Mouse (Mus musculus) heart, embryonic 15.5 days (tissue): Measurements from ENCODE around the gene Ltbp1. TPM values are rescaled to one million over a fixed set of nuclear protein-coding genes. Genes with fewer than 3 reads are reported as not detected.

Source experiments
- ATAC-seq: fragments of 200-750 bp; cut with Nextera tagmentation; replicated peaks from 2 replicates; pipeline ENCODE4 v1.8.0; 2017; ENCODE audit warnings: low read depth, moderate TSS enrichment; ENCODE audit not compliant: insufficient number of reproducible peaks, insufficient read depth, low FRiP score
- H3K27ac ChIP-seq: fragments of 300-500 bp; sonication (generic); 2 replicates; pipeline ENCODE4 v1.5.1; 2015; ENCODE audit warnings: mild to moderate bottlenecking, inconsistent platforms
- H3K27me3 ChIP-seq: fragments of 300-500 bp; sonication (generic); 2 replicates; pipeline ENCODE4 v1.6.1; 2015; ENCODE audit warnings: inconsistent platforms
- H3K36me3 ChIP-seq: fragments of 300-500 bp; sonication (generic); 2 replicates; pipeline ENCODE4 v1.6.1; 2015; ENCODE audit warnings: mild to moderate bottlenecking, inconsistent platforms
- H3K4me1 ChIP-seq: fragments of 300-500 bp; sonication (generic); replicated peaks from 2 replicates; pipeline ENCODE4 v1.6.1; 2015; ENCODE audit warnings: inconsistent platforms
- H3K4me2 ChIP-seq: fragments of 300-500 bp; sonication (generic); 2 replicates; pipeline ENCODE4 v1.6.1; 2015; ENCODE audit warnings: inconsistent platforms, mild to moderate bottlenecking, moderate library complexity
- H3K4me3 ChIP-seq: fragments of 300-500 bp; sonication (generic); 2 replicates; pipeline ENCODE4 v1.5.1; 2015; ENCODE audit warnings: mild to moderate bottlenecking, inconsistent platforms
- H3K9ac ChIP-seq: fragments of 300-500 bp; sonication (generic); 2 replicates; pipeline ENCODE4 v1.6.1; 2015; ENCODE audit warnings: mild to moderate bottlenecking, inconsistent platforms
- H3K9me3 ChIP-seq: fragments of 300-500 bp; sonication (generic); replicated peaks from 2 replicates; pipeline ENCODE4 v1.6.1; 2016; ENCODE audit warnings: inconsistent platforms
- WGBS: fragments of 180-500 bp; shearing (Covaris S2); methylation state at CpG from one replicate; pipeline ENCODE4 v1.1.7; 2015; ENCODE audit warnings: mixed read lengths; 5-methylcytosine and 5-hydroxymethylcytosine counted together
- polyA plus RNA-seq: library from polyadenylated mRNA; unstranded; fragments of >200 nt; fragmentation: Nextera tagmentation; extraction: Ambion mirVana; gene quantifications from 2 replicates; pipeline ENCODE4 v1.2.1, GENCODE M21; 2015

Gene Ltbp1
- 19.6 and 28.9 TPM in 2 replicates for polyA plus RNA-seq

GRCm38 (mm10) chr17:75005281-75005684, at the start of gene Ltbp1:
TSS of gene Ltbp1 (plus strand) at chr17:75005568.
- Histone ChIP-seq H3K4me2 (peak within 1 kb of the TSS; percentile 94), H3K27ac (peak within 1 kb of the TSS; percentile 94), H3K4me1 (peaks cover 20% of the 10 kb centered on the region), H3K4me3 (peak within 1 kb of the TSS; percentile 86), H3K9ac (peak within 1 kb of the TSS; percentile 86), H3K27me3 (no peaks in the 10 kb centered on the region), H3K36me3 (peaks cover 4% of the 10 kb centered on the region; the same call in 1 of the 2 replicates), H3K9me3 (no peaks in the 10 kb centered on the region)
- under 1% methylated on average over 27 of the region's 27 CpGs for WGBS
- ATAC-seq, result peak; percentile 81

- no peaks in the 10 kb centered on the region for H3K27me3 ChIP-seq
- 61% methylated on average over 6 of the region's 6 CpGs for WGBS
- H3K4me1 ChIP-seq, result no peaks in the 10 kb centered on the region
- H3K9me3 ChIP-seq, result no peaks in the 10 kb centered on the region
- no peak for ATAC-seq
- no peak overlapping the region for H3K4me3 ChIP-seq
- H3K36me3 ChIP-seq, result no peaks in the 10 kb centered on the region
- H3K4me2 ChIP-seq, result no peak overlapping the region
- H3K27ac ChIP-seq, result no peak overlapping the region
- H3K9ac ChIP-seq, result no peak overlapping the region
Observed at GRCm38 (mm10) chr17:74959481-74960245, 45.7 kb upstream of the Ltbp1 start.

DNA sequence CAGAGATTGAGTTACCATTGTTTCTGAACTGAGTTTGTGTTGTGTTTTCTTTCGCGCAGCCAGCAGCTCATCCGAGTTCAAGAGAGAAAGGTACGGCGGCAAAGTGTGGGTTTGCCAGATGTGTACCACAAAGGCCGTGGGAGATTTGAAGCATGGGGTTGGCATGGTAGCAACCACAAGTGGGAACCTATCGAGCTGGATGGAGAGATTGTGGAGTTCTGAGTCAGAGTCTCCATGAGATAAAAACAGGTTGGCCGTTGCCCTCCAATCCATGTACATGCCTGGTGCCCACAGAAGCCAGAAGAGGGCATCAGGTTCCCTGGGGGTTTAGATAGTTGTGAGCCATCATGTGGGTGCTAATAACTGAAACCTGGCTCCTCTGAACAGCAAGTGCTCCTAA, 42.1 kb upstream of the Ltbp1 start:
- Histone ChIP-seq H3K9me3 (no peaks in the 10 kb centered on the region), H3K27me3 (no peaks in the 10 kb centered on the region), H3K4me2 (no peak overlapping the region), H3K36me3 (no peaks in the 10 kb centered on the region), H3K4me1 (peaks cover 10% of the 10 kb centered on the region), H3K27ac (no peak overlapping the region), H3K4me3 (no peak overlapping the region), H3K9ac (no peak overlapping the region)
- 89% methylated on average over 8 of the region's 8 CpGs for WGBS
- no peak for ATAC-seq

DNA sequence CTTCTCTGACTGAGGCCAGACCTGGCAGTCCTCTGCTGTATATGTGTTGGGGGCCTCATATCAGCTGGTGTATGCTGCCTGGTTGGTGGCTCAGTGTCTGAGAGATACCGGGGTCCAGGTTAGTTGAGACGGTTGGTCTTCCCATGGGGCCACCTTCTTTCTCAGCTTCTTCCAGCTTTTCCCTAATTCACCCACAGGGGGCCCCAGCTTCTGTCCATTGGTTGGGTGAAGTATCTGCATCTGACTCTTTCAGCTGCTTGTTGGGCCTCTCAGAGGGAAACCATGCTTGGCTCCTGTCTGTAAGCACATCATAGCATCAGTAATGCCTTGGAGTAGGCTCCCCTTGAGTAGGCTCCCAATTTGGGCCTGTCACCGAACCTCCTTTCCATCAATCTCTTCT, 41.5 kb upstream of the Ltbp1 start:
- Histone ChIP-seq H3K4me3 (no peak overlapping the region), H3K4me1 (peaks cover 17% of the 10 kb centered on the region), H3K9me3 (no peaks in the 10 kb centered on the region), H3K27me3 (no peaks in the 10 kb centered on the region), H3K27ac (no peak overlapping the region), H3K9ac (no peak overlapping the region), H3K4me2 (no peak overlapping the region), H3K36me3 (no peaks in the 10 kb centered on the region)
- 90% methylated on average over 3 of the region's 3 CpGs for WGBS
- ATAC-seq, result no peak

DNA sequence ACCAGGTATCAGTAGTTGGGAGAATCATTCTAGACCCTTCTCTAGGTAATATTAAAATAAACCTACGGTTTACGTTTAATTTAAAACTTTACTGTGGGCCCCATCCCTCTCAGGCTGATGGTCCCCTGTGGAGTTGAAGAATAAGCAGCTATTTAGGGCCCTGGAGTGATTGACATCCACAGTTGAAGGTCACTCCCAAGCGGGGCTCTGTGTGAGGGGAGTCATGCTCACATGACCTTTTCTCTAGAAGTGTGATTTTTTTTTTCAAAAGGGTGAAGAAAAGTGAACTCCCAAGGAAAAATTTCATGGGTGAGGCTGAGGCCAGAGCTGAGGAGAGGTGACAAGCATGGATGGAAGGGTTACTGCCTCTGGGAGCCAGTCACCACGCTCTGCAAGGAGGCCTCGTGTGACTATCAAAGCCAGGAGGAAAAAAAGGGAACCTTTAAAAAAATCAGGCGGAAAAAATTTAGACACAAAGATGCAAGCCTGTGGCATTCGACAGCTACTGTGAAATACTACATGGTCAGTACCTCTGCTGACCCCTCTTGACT, 38.0 kb upstream of the Ltbp1 start:
- H3K27me3 ChIP-seq, result no peaks in the 10 kb centered on the region
- no peak for ATAC-seq
- no peak overlapping the region for H3K9ac ChIP-seq
- H3K4me1 ChIP-seq, result peaks cover 21% of the 10 kb centered on the region
- no peaks in the 10 kb centered on the region for H3K36me3 ChIP-seq
- 60% methylated on average over 7 of the region's 7 CpGs for WGBS
- H3K4me3 ChIP-seq, result no peak overlapping the region
- H3K27ac ChIP-seq, result no peak overlapping the region
- no peaks in the 10 kb centered on the region for H3K9me3 ChIP-seq
- no peak overlapping the region for H3K4me2 ChIP-seq

- no peaks in the 10 kb centered on the region for H3K36me3 ChIP-seq
- no peaks in the 10 kb centered on the region for H3K27me3 ChIP-seq
- peaks cover 21% of the 10 kb centered on the region for H3K4me1 ChIP-seq
- no peak overlapping the region for H3K9ac ChIP-seq
- no peak for ATAC-seq
- no peak overlapping the region for H3K4me2 ChIP-seq
- H3K9me3 ChIP-seq, result no peaks in the 10 kb centered on the region
- WGBS, result 51% methylated on average over 9 of the region's 9 CpGs
- H3K4me3 ChIP-seq, result no peak overlapping the region
- no peak overlapping the region for H3K27ac ChIP-seq
Observed at GRCm38 (mm10) chr17:74968152-74968712, 37.1 kb upstream of the Ltbp1 start.

- Histone ChIP-seq H3K36me3 (no peaks in the 10 kb centered on the region), H3K27me3 (no peaks in the 10 kb centered on the region), H3K9me3 (no peaks in the 10 kb centered on the region), H3K4me3 (no peak overlapping the region), H3K9ac (no peak overlapping the region), H3K27ac (no peak overlapping the region), H3K4me2 (0 out of 2 replicates have a peak overlapping the region, but pooled peaks have one; percentile 11), H3K4me1 (peaks cover 21% of the 10 kb centered on the region)
- 64% methylated on average over 16 of the region's 16 CpGs for WGBS
- ATAC-seq, result no peak
Observed at GRCm38 (mm10) chr17:74968738-74969271, 36.6 kb upstream of the Ltbp1 start.

DNA sequence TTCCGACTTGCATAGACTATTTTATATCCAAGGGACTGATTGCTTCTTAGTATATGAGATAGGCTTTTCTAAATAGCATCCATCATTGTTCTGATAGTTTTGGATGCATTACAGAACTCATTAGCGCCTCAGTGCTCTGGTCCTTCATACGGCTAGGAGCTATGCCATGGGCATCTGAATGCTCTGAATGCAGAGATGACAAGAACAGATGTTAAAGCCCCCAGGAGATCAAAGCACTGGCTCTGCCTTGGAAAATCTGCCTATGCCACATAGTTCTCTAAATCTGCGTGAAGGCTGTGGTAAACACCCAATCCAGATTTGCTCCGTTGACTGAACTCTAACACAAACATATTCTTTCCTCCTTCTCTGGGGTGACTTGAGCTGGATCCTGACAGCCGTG, 30.2 kb upstream of the Ltbp1 start:
- WGBS, result 74% methylated on average over 6 of the region's 6 CpGs
- no peak for ATAC-seq
- Histone ChIP-seq H3K4me2 (no peak overlapping the region), H3K4me1 (no peaks in the 10 kb centered on the region), H3K9me3 (no peaks in the 10 kb centered on the region), H3K27ac (no peak overlapping the region), H3K4me3 (no peak overlapping the region), H3K9ac (no peak overlapping the region), H3K27me3 (no peaks in the 10 kb centered on the region), H3K36me3 (no peaks in the 10 kb centered on the region)

DNA sequence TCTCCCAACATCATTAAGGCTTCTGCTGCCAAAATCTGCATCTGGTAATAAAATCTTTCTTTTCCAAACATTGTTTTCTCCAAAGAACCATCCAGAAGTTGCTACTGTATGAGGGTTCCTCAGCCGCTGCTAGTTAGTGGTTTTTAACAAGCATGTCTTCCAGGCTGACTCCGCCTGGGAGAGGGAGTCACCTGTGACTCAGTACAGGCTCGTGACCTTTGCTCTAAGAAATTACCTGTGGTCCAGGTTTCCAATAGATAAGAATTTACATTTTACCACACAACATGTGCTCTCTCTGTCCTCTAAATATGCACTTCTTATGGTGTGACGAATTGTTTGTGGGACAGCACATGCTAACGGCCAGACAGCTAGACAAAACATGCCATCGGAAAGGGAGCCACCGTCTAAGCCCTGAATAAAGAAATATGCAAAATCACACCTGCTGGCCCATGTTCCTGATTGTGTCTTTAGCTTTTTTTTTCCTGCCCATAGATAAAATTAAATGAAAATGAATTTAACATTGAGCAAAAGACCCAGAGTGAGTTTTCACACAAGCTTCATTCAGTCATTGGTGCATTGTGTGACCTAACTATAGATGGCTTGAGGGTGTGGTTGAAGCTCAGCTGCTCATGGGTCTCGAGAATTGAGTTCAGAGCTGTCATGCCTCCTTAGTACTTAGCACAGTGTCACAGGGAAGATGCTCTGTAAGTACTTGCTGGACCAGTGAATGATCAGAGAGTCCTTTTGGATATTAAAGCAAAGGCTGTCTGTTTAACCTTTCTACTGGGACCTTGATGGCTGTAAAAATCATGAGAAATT, 29.0 kb upstream of the Ltbp1 start:
- Histone ChIP-seq H3K27me3 (no peaks in the 10 kb centered on the region), H3K4me1 (no peaks in the 10 kb centered on the region), H3K4me2 (no peak overlapping the region), H3K27ac (no peak overlapping the region), H3K9me3 (no peaks in the 10 kb centered on the region), H3K36me3 (no peaks in the 10 kb centered on the region), H3K4me3 (no peak overlapping the region), H3K9ac (no peak overlapping the region)
- 79% methylated on average over 8 of the region's 8 CpGs for WGBS
- no peak for ATAC-seq

DNA sequence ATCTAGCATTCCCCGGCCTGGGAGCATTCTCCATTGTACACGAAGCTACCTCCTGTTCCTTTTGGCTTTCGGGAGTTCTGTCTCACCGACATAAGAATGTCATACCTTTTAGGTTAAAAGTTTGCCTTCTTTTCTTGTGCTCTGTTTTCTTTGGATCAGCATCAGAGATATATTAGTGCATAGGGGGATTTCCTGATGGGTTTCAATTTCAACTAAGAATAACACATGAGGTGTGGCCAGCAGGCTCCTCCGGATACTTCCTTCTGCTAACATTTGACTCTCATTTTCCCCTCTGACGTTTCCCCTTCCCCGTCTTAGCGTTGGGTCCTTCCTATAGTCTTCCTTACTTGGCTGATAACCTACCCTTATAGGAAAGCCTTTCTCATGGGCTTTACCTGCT, 25.6 kb upstream of the Ltbp1 start:
- H3K27me3 ChIP-seq, result no peaks in the 10 kb centered on the region
- no peak overlapping the region for H3K4me3 ChIP-seq
- H3K9ac ChIP-seq, result no peak overlapping the region
- no peaks in the 10 kb centered on the region for H3K36me3 ChIP-seq
- H3K4me1 ChIP-seq, result no peaks in the 10 kb centered on the region
- WGBS, result 78% methylated on average over 8 of the region's 8 CpGs
- no peak overlapping the region for H3K27ac ChIP-seq
- ATAC-seq, result 0 out of 2 replicates have a peak, but pooled peaks have one; percentile 31
- no peak overlapping the region for H3K4me2 ChIP-seq
- no peaks in the 10 kb centered on the region for H3K9me3 ChIP-seq

DNA sequence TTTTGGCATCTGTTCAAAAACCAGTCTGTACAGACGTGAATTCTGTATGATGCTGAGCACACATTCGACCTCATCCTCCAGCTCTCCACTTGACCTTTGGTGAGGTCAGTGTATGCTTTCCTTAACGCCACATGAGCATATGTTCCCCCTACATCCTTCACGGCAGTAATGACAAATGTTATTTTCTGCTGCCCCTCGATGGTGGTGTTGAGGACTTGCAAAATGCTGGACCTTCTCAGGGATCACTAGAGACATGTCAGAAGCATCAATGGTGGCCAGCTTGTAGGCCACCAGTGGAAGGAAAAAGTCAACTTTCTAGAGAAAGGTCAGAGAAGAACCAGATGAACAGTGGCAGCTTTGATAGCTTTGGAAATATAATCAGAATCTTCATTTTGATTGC, 23.7 kb upstream of the Ltbp1 start:
- Histone ChIP-seq H3K4me1 (no peaks in the 10 kb centered on the region), H3K36me3 (no peaks in the 10 kb centered on the region), H3K27me3 (no peaks in the 10 kb centered on the region), H3K4me3 (no peak overlapping the region), H3K4me2 (no peak overlapping the region), H3K27ac (no peak overlapping the region), H3K9me3 (no peaks in the 10 kb centered on the region), H3K9ac (no peak overlapping the region)
- 66% methylated on average over 5 of the region's 5 CpGs for WGBS
- ATAC-seq, result no peak
